Mouse (Mus musculus) embryo, embryonic 11 days (tissue): ENCODE results near the gene Tnfrsf11a.
"Not testable (repeated sequence)": the region's sequence is repeated elsewhere in the genome, so short reads cannot be mapped to it uniquely, and the experiment has no call there.

Source experiments
- DNase-seq: peaks from one replicate; pipeline ENCODE4 v3.0.0-alpha.2; 2015

Gene Tnfrsf11a

GRCm38 (mm10) chr1:105786731-105787357 lies 6.3 kb downstream of the Tnfrsf11a start:
- no peak for DNase-seq

GRCm38 (mm10) chr1:105790103-105790502 lies 9.6 kb downstream of the Tnfrsf11a start:
- DNase-seq = no peak

GRCm38 (mm10) chr1:105794670-105795069 lies 14.2 kb downstream of the Tnfrsf11a start:
- no peak for DNase-seq

GRCm38 (mm10) chr1:105795705-105796104 lies 15.2 kb downstream of the Tnfrsf11a start:
- DNase-seq = no peak

- DNase-seq = no peak
Measured at GRCm38 (mm10) chr1:105800570-105800969, 20.1 kb downstream of the Tnfrsf11a start.

GRCm38 (mm10) chr1:105801252-105801651 lies 20.7 kb downstream of the Tnfrsf11a start:
- DNase-seq = no peak

GRCm38 (mm10) chr1:105802941-105803340 lies 22.4 kb downstream of the Tnfrsf11a start:
- no peak for DNase-seq

- DNase-seq = no peak
Measured at GRCm38 (mm10) chr1:105804285-105804684, 23.8 kb downstream of the Tnfrsf11a start.

GRCm38 (mm10) chr1:105805565-105805964 lies 25.0 kb downstream of the Tnfrsf11a start:
- no peak for DNase-seq

GRCm38 (mm10) chr1:105807028-105807722 lies 26.7 kb downstream of the Tnfrsf11a start:
- no peak for DNase-seq

- DNase-seq = not testable (repeated sequence)
Measured at GRCm38 (mm10) chr1:105812027-105812426, 31.5 kb downstream of the Tnfrsf11a start.

GRCm38 (mm10) chr1:105812960-105813708 lies 32.6 kb downstream of the Tnfrsf11a start:
- DNase-seq = no peak

GRCm38 (mm10) chr1:105813709-105814061 lies 33.2 kb downstream of the Tnfrsf11a start:
- peak; percentile 22 for DNase-seq

GRCm38 (mm10) chr1:105814402-105815270 lies 34.1 kb downstream of the Tnfrsf11a start:
- peak; percentile 16 for DNase-seq

GRCm38 (mm10) chr1:105815310-105815709 lies 34.8 kb downstream of the Tnfrsf11a start:
- DNase-seq = no peak

- no peak for DNase-seq
Measured at GRCm38 (mm10) chr1:105815736-105816135, 35.2 kb downstream of the Tnfrsf11a start.

GRCm38 (mm10) chr1:105819031-105819430 lies 38.5 kb downstream of the Tnfrsf11a start:
- peak; percentile 15 for DNase-seq

GRCm38 (mm10) chr1:105819740-105820139 lies 39.2 kb downstream of the Tnfrsf11a start:
- DNase-seq = no peak

- DNase-seq = no peak
Measured at GRCm38 (mm10) chr1:105824356-105824755, 43.8 kb downstream of the Tnfrsf11a start.

GRCm38 (mm10) chr1:105824980-105825379 lies 44.5 kb downstream of the Tnfrsf11a start:
- DNase-seq = no peak

- DNase-seq = no peak
Measured at GRCm38 (mm10) chr1:105827374-105827773, 46.9 kb downstream of the Tnfrsf11a start.

- no peak for DNase-seq
Measured at GRCm38 (mm10) chr1:105827786-105828345, 47.3 kb downstream of the Tnfrsf11a start.
